Mouse (Mus musculus): ENCODE data around the gene Tmco4.

Gene Tmco4

DNA sequence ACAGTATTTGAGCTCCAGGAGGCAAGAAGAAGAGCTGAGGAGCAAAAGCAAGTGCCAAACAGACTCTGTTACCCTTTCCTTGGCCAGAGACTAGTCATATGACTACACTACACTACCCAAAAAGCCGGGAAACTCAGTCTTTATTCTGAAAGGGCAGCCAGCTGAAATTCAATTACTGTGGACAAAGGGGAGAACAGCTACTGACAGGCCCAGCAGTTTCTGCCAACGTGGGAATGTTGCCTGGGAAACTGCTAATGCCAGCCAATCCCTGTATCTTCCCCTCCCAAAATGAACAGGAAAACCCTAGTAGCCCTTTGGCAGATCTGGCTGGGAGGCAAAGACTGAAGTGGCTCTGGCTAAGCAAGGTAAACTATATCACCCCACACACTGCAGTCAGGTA, 51.7 kb downstream of the Tmco4 start:
- no peak for DNase-seq

DNA sequence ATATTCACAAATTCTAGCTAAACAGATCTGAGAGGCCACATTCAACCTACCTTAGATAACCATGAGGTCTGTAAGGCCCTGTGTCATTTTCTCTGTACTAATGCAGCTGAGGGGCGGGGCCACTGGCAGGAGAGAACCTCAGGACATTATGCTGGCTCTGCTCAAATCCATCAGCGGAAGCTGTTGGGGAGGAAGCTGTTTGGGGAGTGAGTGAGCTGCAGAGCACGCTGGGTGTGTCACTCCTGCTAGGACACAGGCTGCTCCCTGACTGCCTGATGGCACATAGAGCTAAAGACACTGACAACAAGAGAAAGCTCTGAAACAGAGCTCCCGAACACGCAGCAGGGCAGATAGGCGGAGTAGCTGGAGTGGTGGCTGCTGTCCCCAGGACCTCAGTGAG, 58.0 kb downstream of the Tmco4 start:
- DNase-seq, result no peak

DNA sequence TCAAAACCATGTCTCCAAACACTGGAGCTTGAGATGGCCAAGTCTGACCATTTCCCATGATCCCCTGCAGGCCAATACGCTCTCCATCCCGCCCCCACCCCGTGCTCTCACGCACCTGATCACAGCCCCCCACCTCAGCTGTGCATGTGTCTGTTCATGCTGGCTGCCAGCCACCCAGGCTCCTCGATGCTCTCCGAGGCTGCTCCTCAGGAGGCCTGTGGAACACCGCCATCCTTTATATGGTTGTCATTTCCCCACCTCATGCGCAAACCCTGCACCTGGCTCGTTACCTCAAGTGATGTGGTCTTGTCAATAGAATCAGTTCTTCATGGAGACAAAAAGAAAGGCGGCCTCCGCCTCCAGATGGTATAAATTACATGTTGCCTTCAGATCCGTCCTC, 59.8 kb downstream of the Tmco4 start:
- no peak for DNase-seq

DNA sequence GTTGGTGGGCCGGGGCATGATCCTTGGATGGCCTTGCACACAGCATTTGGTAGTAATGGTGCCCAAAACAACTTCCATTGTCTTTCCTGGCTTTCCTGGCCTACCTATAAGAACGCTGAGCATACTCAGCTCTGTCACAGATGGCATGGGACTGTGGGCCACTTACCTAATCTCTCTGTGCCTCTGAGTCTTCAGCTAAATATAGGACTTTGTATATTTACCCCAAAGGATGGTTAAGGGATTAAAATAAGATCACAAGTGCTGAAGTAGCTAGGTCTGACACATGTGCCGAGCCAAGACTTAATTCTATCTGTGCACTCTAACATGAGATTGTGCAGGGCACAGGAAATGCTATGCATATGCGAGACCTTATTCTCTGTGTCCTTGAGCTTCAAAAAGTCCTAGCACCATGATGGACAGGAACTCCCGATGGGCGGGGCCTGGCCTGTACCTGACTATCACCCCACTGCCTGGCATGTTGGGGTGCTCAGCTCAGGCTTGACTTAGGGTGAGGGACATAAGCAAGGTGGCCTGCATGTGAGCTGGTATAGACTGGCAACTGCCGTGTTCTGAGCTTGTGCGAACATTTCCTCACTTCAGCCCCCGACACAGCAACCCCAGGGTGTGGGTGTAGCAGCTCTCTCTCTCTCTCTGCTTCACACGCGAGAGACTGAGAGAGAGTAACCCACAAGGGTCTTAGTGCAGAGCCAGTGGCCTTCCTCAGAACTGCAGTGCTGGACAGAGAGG, 60.7 kb downstream of the Tmco4 start:
- no peak for DNase-seq

DNA sequence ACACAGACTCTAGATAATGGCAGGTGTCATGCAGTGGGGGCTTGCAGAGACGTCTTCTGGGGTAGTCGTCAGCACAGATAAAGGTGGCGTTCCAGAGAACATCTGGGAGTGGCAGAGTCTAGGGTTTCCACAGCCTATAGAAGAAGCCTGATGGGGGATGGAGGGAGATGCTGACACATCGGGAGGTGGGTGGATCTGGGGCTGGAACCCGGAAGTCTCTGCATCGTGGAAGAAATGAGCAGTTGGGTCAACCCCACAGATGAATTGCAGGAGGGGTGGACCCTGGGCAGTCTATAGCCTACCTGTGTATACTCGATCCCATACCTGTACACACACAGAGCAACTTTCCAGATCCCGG, 61.3 kb downstream of the Tmco4 start:
- DNase-seq, result no peak

DNA sequence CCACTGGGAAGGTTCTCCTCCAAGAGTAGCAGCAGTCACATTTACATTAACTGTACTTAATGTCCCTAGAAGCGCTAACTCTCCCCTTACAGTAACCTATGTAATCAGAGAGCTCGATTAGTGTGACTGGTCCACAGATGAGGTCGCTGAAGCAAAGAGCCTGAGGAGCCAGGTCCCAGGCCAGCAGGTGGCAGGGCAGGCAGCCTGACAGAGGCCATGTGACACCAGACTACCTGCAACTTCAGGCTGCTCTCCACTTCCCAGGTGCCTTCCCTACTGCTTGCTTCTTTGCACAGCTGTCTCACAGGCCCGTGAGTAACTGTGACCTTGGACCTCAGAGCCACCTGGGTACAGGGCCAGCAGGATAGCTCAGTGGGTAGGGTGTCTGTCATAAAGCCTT, 61.9 kb downstream of the Tmco4 start:
- no peak for DNase-seq

DNA sequence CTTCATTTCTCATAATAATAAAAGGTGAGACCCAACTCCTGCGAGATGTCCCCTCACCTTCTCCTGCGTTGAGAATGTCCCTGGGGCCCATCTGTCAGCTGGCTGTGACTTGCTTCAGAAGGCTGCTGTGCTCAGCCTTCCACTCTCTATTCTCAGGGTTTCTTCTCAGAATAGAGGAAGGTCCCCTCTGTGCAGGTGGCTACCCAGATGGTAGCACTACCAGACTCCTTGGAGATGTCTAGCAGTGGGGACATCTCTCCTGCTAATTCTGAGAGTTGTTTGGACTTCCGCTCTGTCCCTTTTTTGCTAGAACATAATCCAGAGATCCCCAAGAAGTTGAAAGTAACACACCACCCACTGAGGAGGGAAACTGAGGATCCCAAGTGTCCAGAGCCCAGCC, 62.3 kb downstream of the Tmco4 start:
- no peak for DNase-seq

DNA sequence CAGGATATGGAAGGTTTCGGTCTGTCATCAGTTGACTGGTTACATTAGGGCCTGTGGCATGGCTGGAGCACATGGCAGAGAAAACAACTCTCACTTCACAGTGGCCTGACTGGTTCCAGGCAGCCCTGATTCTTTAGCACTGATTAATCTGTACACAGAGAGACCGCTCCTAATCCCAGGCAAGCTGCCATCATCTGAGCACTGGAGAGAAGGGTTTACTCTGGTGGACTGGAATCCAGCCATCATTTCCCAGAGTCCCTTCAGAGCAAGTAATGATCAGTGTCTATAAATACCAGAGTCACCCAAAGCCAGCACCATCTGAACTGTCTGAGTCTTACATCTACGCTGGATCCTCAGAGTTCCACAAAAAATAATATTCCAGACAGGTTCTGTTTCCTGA, 63.1 kb downstream of the Tmco4 start:
- DNase-seq, result no peak

DNA sequence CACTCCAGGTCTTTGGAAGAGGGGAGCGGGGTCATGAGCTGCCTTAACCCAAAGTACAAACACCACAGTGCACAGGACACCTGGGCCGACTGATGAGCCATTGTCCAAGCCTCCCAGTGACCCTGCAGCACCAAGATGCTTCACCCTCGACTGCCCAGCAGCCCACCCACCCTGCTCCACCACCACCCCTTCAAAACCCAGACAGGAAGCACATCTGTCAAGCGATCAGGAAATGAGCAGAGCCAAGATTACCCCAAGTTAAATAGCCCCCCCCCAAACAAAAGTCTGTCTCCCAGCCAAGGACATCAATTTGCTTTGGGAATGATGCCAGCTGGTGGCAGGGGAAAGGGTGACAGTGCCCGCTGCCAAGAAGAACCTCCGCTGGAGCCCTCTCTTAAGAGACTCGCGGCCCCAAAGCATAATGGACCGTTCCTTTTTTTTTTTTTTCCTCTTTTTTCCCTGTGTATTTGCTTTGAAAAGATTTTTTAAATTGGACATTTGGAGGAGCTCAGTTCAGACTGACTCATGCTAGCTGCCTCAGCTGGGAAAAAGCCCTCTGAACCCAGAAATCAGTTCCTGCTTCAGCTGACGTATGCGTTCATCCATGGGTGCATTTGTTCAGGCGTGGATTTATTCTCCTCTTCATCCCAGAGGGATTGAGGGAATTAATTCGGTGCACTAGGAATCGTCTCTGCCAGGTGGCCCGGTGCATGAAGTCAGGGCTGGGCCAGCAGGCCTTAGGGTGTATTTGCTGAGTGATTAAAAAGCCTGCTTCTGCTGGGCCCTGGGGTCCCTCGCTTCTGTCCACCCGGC, 65.3 kb downstream of the Tmco4 start:
- no peak for DNase-seq

DNA sequence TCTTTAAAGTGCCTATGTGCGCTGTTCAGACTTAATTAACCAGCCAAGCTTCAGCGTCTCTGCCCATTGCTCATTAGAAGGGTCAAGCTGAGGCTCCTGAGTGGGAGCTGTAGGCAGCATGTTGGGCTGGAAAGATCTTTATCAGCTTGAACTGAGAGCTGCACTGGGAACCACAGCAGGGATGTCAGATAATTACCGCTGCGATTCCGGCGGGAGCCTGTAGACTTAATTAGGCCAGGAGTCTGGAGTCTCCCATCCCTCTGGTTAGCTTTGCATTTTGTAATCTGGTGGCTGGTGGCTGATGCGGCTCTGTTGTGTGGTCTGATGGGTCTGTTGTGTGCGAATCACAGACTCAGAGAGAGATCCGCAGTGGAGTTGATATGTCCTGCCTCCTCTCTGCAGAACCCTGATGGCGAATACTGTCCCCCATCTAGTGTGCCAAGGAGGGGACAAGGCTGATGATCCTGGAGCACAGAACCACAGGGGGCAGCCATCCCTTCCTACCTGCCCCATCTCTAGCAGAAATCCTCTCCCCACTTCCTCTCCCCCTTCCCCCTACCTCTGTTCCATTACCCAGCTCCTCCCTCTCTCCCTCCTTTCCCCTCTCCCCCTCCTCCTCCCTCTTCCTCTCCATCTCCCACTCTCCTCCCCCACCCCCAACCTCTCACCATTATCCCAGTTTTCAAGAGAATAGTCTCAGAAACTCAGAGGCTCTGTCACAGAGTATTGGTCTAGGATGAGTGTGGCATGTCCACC, 67.6 kb downstream of the Tmco4 start:
- peak; percentile 37 for DNase-seq

DNA sequence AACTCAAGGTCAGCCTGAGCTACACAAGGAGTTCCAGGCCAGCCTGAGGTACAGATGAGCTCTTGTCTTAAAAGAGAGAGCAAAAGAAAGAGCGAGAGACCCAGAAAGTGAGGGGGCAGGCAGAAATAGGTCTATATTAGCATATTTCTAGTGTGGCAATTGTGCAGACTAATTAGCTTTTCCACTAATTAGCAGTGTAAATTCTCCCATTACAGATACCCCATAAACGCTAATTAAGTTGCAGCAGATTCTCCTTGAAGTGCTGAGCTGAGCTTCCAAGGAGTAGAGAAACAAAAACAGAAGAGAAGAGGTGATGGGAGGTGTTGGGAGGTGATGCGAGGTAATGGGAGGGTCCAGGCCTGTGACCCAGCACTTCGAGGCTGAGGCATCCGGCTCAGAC, 69.9 kb downstream of the Tmco4 start:
- no peak for DNase-seq

DNA sequence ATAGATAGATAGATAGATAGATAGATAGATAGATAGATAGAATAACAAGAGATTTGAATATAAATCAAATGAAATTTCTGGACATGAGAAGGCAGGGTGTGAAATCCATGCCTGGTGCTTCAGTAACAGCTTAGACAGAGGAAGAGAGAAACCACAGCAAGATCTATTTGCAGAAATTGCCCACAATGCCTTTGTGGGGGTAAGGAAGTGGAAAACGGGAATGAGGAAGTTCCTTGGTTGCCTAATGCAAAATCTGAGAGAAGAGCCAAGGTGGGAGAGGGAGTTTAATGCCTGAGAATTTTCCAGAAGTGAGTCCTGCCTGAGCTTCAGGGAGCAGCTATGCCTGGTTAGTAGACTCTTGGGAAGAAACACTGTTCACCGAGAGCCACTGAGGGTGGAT, 70.9 kb downstream of the Tmco4 start:
- no peak for DNase-seq

DNA sequence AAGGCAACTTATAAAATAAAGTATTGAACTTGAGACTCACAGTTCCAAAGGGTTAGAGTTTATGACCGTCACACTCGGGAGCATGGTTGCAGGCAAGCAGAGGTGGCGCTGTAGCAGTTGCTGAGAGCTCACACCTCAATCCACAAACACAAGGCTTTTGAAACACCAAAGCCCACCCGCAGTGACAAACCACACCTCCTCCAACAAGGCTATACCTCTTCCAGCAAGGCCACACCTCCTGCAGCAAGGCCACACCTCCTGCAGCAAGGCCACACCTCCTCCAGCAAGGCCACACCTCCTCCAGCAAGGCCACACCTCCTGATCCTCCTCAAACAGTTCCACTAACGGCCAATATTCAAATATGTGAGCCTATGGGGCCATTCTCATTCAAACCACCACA, 71.9 kb downstream of the Tmco4 start:
- no peak for DNase-seq

DNA sequence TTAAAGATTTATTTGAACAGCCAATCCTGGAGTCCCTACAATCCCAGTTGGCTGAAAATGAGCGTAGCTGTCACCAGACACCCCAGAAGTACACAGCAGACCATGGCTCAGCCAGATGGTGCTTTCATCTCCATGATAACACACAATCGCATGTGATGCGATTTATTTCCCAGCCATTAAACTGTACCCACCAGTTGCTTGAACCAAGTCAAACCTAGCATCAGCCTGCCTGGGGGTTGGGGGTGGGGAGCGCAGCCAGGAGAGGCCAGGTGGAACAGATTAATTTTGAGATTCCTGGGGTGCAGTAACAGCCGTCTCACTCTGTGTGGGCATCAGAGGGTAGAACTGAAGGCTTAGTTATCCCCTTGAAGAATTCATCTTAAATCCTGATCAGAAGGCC, 73.7 kb downstream of the Tmco4 start:
- no peak for DNase-seq

DNA sequence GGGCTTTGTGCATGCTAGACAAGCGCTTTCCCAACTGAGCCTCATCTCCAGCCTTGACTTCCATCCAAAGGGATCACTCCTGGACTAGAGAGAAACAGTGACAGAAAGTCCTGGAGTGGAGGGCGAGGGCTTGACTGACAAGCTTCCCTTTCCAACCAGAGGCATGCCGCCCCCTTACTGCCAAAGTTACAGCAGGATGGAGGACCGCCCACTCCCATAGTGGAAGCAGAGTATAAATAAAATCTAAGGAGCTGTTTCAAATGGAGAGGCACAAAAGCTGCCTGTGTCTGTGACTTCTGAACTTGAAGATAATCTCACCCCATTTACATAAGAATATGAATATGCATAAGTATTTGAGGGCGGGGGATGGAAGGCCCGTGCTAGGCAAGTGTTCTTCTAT, 75.8 kb downstream of the Tmco4 start:
- DNase-seq, result no peak

DNA sequence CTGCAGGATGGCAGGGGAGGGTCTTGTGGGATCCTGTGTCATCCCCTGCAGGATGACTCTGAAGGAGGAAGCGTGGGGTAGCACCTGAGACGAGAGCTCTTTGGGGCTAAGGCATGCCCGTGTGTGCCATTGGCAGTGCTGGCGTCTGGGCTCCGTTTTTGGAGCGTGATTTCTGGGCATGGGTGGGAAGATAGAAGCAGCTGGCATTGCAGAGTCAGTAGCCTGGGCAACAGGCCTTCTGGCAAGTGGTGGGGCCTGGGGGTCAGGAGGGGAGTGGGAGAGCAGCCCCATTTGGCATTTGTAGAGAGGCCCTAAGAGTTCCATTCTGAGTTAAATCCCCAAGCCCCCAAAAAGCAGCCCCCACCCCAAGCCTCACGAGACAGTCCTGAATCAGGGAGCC, 80.1 kb downstream of the Tmco4 start:
- no peak for DNase-seq

DNA sequence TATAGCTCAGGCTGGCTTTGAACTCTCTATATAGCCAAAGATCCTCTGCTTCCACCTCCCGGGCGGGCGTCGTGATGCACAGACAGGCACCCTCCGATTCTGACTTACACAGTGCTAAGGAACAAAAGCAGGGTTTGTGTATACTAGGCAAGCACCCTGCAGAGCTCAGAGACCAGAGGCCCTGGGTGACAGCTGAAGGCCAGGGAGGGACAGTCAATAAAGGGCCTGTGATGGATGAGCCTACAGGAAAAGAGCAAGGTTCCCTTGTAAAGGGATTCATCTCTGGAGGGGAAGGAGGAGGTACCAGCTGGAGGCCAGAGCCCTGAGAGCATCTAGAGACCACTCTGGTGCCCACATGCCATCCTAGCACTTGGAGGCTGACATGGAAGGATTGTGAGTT, 80.7 kb downstream of the Tmco4 start:
- no peak for DNase-seq

DNA sequence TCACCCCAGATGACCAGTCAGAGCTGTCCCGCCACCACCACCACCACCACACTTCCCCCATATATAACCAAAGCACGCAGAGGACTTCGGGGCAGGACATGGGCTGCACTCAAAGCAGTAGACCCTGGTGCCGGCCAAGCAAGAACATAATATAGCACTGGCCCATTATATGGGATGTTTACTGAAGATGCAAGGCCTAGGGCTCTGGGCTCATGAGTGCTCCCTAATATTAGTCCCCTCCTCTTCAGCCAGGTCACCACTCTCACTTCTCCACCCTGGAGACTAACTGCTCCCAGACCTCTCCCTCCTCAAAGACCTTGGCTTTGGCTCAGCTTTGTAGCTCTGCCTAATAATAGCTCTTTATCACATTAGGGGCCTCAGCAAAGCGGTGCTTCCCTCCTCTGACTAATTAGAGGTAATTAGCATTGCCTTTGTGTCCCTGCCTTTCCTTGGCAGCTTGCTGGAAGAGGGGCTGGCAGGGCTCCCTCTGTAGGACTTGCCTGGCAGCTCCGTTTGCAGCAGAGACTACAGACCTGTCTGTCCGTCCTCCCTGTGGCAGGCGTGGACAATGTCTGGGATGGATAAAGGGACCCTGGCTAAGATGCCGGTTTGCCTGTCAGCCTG, 81.7 kb downstream of the Tmco4 start:
- no peak for DNase-seq

DNA sequence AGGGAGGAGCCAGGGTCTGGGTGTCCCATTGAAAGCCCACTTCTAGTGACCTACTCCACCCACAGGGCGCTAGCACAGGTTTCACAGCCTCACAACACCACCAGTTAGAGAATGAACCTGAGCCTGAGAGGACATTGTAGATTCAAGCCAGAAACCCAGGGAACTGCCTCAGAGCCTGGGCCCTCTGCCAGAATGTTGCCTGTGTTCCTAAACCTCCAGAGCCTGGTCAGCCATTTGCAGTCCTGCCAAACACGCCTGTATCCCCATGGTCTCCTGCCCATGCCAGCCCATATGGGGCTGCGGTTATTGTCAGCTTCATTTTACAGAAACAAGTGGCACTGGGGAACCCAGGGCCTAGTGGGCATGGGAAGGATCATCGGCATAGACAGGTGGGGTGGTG, 82.6 kb downstream of the Tmco4 start:
- no peak for DNase-seq

DNA sequence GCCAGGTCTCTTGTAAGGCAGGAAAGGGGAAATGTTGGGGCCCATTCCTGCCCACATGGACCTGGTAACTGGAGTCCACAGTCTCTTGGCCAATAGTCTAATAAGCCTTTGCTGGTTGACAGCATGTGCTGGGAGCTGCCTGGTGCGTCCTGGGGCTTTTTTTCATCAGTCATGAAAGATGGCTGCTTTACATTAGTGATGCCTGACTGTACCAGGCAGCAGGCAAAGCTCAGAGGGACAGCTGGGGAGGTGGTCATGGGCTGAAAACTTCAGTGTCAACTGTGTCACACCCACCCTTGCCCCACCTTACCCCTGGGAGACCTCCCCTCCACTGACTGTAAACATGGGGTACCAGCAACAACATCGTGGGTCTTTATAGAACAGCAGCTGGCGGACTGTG, 83.1 kb downstream of the Tmco4 start:
- no peak for DNase-seq

DNA sequence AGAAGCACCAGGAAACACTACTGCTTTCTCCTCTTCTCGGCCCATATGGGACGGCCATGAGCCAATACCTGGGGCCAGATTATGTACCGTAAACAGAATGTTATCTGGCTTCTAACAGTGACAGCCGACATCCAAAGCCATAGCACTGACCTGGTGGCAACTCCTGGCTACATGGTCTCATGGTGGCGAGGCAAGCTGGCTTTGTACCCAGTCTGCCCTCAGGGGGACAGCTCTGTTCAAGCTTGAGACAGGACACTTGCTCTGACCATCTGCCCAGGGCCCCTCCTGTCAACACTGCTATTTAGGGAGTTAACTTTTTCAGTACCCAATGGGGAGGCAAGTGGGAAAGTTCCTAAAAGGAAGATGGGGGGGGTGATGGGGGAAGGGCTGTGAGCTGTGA, 84.6 kb downstream of the Tmco4 start:
- DNase-seq, result no peak

DNA sequence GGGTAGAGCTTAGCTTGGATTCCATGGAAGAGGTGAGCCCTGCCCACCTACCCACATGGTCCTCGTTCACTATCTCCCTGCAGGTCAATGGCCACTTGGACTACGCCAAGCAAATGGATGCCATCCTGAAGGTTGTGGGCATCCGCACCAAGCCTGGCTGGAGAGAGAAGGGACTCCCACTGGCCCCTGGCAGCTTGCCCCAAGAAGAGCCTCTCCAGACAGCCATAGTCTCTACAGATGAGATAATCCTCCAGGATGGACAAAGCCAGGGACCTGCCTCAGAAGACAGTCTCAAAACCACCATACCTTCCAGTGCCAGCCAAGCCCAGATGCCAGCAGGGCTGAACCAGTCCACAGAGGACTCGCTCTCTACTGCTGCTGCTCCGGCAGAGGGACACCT, 85.3 kb downstream of the Tmco4 start:
- no peak for DNase-seq

DNA sequence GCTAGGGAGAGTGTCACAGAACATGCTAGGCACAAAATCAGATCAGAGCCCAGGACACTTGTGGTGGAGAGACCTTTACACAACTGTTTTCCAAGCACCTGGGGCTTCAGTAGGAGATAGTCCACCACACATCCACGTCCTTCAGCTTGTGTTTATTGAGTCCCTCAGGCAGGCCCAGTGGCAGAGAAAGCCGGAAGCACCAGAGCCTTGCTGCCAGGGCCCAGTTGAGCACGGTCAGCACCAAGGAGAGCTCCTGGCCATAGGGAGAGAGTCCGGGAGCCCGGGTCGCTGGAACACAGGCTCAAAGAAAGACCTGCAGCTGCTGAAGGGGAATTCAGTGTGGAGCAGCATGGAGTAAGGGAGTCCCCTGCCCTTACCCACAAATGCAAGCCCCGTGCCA, 86.9 kb downstream of the Tmco4 start:
- peak; percentile 80 for DNase-seq

DNA sequence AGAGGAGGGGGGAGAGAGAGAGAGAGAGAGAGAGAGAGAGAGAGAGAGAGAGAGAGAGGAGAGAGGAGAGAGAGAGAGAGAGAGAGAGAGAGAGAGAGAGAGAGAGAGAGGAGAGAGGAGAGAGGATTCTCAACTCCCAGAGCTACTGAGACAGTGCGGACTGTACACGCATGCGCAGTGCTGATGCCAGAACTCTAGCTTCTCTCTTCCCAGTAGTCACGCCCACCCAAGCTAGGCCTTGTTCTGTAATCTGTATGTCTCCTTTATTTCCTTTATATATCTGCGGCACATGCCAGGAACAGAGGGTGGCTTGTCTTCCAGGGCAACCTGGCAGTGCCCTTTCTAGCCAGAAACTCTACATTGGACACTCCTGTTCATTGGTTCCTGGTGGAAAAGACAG, 92.1 kb downstream of the Tmco4 start:
- DNase-seq, result no peak
